Mouse (Mus musculus) gonadal fat pad, adult 2 months (tissue): Measurements from ENCODE around the gene Med16. TPM values are rescaled to one million over a fixed set of nuclear protein-coding genes. Genes with fewer than 3 reads are reported as not detected.

Experiments used
- DNase-seq: peaks from one replicate; pipeline ENCODE4 v3.0.0-alpha.2; 2012; ENCODE audit warnings: low read depth
- polyA plus RNA-seq: library from polyadenylated mRNA; depleted of rRNA; stranded (reverse); fragments of >200 nt; gene quantifications from 2 replicates; pipeline ENCODE4 v1.2.3, GENCODE M21; 2012

The Med16 gene
- polyA plus RNA-seq, 1 experiment = 66.8 TPM

GRCm38 (mm10) chr10:79933145-79933679, 24.5 kb upstream of the Med16 start:
- no peak for DNase-seq

DNA sequence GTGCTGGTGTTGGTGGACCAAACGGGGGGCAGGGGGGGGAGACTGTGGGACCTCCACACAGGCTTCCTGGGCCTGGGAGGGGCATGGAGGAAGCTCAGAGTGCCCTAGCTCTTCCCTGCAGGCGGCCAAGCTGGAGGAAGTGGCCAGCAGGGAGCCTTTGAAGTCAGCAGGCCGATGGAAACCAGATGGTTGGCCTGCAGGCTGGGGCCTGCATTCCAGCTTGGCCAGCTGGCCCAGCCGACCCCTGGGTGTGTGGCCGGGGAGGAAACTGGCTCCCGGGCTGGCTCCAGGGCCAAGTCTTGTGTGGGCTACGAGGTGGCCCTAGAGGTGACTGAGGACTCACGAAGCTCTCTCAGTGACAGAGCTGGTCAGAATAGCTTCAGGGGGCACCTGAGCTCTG, 24.0 kb upstream of the Med16 start:
- no peak for DNase-seq

GRCm38 (mm10) chr10:79931797-79932196, 23.1 kb upstream of the Med16 start:
- no peak for DNase-seq

- DNase-seq = no peak
These were observed 22.1 kb upstream of the Med16 start for GRCm38 (mm10) chr10:79930826-79931186.

- no peak for DNase-seq
These were observed 21.5 kb upstream of the Med16 start for GRCm38 (mm10) chr10:79929967-79930825.

DNA sequence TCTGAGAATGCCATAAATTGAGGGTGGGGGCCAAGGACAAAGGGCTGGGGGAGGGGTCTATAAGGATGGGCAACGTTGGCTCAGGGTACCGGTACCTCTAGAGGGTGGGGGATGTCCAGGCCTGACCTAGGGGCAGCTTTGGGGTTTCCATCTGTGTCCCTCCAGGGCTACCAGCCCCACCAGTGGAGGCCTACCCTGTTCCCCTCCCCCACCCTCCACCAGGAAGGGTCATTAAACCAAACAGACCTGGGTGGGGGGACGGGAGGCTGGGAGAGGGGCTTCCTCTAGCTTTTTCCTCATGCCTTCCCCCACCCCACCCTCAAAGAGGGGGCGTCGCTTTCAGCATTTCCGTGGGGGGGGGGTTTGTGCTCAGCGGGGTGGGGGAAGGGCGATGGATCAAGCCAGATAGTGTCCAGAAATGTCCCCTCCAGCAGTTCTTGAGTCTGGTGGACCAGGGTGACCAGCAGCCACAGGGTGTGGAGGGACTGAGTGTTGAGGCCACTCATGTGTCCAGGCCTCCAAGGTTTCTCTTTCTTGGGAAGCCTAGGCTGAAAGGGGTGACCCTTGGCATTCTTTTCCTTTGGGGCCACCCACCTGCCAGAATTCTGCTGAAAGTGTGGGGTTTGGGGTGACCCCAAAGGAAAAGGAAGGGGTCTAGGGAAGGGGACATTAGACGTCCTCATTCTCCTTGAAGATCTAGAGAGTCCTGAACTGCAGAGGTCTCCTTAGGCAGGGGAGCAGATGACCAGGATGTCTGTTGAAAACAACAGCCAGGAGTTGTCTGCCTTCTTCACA, 20.4 kb upstream of the Med16 start:
- DNase-seq = no peak

DNA sequence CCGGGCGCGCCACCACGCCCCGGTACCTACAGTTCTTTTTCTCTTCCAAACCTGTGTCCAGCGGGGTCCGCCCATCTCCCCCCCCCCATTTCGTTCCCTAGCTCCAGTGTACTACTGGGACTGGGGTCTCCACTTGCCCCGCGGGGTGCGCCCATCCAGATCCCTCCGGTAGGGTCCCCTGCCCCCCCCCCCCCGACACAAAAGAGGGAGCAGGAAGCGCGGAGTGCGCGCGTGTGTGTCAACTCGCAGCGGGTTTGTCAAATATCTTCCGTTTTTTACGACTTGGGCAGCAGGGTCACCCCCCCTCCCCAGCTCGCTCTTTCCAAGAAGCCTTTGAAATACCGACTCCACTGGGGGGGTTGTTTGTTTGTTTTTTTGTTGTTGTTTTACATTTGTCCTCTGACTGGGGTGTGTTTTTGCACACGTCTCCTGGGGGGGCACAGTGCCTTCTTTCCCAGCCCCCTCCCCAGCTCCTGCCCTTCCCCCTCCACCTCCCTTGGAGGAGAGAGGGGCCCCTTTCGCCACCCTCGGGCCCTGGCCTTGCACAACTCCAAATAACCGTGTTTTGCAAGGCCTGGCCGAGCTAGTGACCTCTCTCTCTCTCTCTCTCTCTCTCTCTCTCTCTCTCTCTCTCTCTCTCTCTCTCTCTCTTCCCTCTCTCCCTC, 19.4 kb upstream of the Med16 start:
- no peak for DNase-seq

DNA sequence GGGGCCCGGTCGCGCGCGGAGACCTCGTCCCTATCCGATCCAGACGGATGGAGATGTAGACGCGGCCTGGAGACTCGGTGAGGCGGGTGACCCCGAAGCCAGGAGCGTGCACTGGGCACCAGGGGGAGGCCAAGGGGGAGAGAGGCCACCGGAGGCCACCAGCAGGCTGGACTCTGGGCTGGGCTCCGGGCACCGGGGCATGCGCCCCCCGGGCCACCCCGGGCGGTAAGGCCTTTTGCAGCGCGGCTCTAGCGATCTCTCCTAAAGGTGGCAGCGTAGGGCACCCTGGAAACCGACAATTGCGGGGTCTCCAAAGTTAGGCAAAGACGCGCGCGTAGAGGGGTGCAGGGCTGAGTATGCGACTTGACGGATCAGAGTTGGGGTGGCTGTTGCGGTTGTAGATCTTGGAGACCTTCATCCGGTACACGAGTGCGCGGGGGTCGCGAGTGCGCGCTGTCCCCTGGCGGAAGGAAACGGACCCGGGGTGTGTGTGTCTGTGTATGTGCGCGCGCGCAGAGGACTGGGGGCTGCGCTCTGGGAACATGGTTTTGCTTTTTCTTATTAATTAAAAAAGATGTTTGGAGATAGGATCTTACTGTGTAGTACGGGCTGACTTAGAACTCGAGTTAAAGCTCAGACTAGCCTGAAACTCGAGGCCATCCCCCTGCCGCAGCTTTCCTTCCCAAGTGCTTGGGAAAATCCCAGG, 18.8 kb upstream of the Med16 start:
- DNase-seq = no peak

DNA sequence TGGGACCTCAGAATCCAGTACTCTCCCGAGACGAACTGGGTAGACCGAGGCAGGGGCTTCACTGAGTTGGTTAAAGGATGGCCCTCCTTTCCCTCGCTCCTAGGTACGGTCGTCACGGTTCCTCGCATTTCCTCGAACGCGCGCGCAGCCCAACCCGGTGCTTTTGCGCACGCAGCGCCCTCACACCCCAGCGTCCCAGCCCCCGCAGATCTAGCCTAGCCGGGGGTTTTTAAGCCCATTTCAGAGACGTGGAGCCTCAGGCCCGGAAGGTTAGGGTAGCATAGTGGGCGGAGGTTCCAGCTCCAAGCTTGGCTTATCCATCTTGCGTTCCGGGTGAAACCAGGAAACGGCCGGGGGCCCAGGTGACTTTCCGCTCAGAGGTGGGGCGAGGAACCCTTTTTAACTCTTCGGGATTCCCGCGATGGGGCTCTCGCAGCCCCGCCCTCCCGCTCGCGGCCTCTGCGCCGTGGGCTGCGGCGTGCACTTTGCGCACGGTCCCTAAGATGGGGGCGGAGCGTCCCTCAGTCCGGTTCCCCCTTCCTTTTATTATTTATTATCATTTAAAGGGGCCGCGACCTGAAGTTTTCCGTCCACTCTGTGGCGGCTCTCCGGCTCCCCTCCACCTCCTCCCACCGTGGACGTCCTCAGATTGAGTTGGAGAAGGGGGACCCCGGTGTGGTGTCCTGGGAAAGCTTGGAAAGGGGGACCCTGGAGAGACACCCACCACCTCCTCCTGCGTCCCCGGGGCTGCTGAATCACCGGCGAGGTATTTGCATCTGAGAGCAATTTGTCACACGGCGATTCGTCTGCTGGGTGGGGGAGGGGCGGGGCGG, 18.0 kb upstream of the Med16 start, which contains the start of gene Arid3a:
TSS of gene Arid3a (plus strand) at position 553 of the 833 bp plus-strand sequence.
- DNase-seq = no peak

- no peak for DNase-seq
These were observed 17.2 kb upstream of the Med16 start for GRCm38 (mm10) chr10:79925785-79926490.

- DNase-seq = no peak
These were observed 16.5 kb upstream of the Med16 start for GRCm38 (mm10) chr10:79924998-79925784.

DNA sequence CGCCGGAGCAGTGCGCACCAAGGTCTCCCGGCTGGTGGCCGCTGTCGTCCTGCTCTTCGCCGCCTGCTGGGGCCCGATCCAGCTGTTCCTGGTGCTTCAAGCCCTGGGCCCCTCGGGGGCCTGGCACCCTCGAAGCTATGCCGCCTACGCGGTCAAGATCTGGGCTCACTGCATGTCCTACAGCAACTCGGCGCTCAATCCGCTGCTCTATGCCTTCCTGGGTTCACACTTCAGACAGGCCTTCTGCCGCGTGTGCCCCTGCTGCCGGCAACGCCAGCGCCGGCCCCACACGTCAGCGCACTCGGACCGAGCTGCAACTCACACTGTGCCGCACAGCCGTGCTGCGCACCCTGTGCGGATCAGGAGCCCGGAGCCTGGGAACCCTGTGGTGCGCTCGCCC, 12.8 kb upstream of the Med16 start:
- DNase-seq = no peak

GRCm38 (mm10) chr10:79920958-79921535, 12.3 kb upstream of the Med16 start, which contains the start of gene R3hdm4:
TSS of gene R3hdm4 (minus strand) at chr10:79921208.
- no peak for DNase-seq

DNA sequence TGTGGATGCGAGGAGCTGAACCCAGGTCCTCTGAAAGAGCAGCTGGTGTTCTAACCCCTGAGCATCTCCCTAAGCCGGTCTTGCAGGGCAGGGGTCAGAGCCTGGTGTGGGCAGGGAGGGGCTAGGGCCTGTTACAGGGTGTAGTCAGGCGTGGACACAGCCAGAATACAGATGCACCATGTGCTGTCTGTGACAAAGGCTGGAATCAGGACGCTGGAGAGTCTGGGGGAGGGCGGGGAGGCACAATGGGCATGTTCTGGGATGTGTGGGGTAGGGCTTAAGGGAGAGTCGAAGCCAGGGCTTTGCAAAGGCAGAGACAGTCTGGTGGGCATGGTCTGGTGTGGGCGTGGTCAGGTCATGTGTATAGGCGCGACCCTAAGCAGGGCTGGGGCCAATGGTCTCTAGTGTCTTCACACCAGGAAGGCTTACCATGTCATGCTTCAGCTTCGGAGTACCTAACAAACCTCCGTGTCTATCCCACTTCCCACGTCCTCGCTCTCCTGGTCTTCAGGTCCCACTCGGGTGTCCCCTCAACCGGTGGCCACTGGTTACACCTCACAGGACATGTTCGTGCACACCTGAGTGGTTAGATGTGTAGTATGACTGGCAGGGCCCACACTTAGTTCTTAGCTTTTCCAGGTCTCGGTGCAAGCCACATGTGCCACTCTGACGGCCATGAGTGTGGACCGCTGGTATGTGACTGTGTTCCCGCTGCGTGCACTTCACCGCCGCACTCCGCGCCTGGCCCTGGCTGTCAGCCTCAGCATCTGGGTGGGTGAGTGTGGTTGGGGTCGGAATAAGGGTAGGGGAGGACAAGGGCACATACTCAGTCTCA, 11.6 kb upstream of the Med16 start:
- DNase-seq = no peak

DNA sequence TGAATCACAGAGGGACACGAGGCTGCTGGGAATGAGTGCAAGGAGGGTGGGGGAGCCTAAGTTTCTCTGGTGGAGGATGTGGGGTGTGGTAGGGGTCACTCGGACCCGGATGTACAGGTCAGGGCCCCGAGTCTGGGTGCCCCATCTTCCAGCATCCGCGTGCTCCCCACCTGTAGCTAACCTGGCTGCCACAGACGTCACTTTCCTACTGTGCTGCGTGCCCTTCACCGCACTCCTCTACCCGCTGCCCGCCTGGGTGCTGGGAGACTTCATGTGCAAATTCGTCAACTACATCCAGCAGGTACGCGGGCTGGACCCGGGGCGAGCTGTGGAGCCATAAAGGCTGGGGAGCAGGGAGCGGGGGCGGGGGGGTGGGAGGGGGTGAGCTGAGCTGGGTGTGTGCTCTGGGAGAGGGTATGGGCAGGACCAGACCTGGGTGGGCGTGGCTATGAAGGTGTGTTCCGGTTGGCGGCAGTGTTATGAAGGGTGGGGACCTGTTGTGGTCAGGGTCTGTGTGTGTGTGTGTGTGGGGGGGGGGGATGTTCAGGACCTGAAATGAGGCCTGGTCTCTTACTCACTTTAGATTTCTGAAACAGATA, 10.6 kb upstream of the Med16 start:
- DNase-seq = no peak

GRCm38 (mm10) chr10:79918231-79919078, 9.7 kb upstream of the Med16 start:
- no peak for DNase-seq
